Mouse (Mus musculus): ENCODE data around the gene Ints1. TPM values are rescaled to one million over a fixed set of nuclear protein-coding genes. Genes with fewer than 3 reads are reported as not detected.
"Not testable (repeated sequence)": the region's sequence is repeated elsewhere in the genome, so short reads cannot be mapped to it uniquely, and the experiment has no call there.

Ints1 gene
- polyA plus RNA-seq, 1 experiment from 2014 or later = 33.2 TPM

- Histone ChIP-seq H3K27me3 (ENCODE audit: control insufficient read depth, insufficient read depth, low read depth, low read length) (no peaks in the 10 kb centered on the region), H3K4me1 (ENCODE audit: control insufficient read depth, insufficient read depth, low read length) (no peaks in the 10 kb centered on the region), H3K9me3 (replicated peaks; ENCODE audit: control insufficient read depth, low read length, poor library complexity, severe bottlenecking) (no peaks in the 10 kb centered on the region), H3K9ac (ENCODE audit: low read depth, low read length) (no peak overlapping the region), H3K4me2 (ENCODE audit: low read length) (no peak overlapping the region), H3K27ac (ENCODE audit: low read length) (no peak overlapping the region), H3K4me3 (ENCODE audit: low read depth, low read length) (no peak overlapping the region), H3K36me3 (ENCODE audit: control insufficient read depth, insufficient read depth, low read length) (peaks cover 22% of the 10 kb centered on the region)
- WGBS = 87% methylated on average over 16 of the region's 16 CpGs
- ATAC-seq = no peak
Observed at GRCm38 (mm10) chr5:139749413-139750125, 25.9 kb downstream of the Ints1 start.

GRCm38 (mm10) chr5:139745771-139746170 lies 29.7 kb downstream of the Ints1 start:
- H3K27ac ChIP-seq (ENCODE audit: low read length) = no peak overlapping the region
- no peak overlapping the region for H3K4me2 ChIP-seq (ENCODE audit: low read length)
- ATAC-seq = peak; percentile 47; the same call in 1 of the 2 replicates
- no peaks in the 10 kb centered on the region for H3K27me3 ChIP-seq (ENCODE audit: control insufficient read depth, insufficient read depth, low read depth, low read length)
- H3K9me3 ChIP-seq (replicated peaks; ENCODE audit: control insufficient read depth, low read length, poor library complexity, severe bottlenecking) = no peaks in the 10 kb centered on the region
- 6% methylated on average over 3 of the region's 3 CpGs for WGBS
- no peak overlapping the region for H3K9ac ChIP-seq (ENCODE audit: low read depth, low read length)
- H3K4me1 ChIP-seq (ENCODE audit: control insufficient read depth, insufficient read depth, low read length) = no peaks in the 10 kb centered on the region
- H3K4me3 ChIP-seq (ENCODE audit: low read depth, low read length) = no peak overlapping the region
- H3K36me3 ChIP-seq (ENCODE audit: control insufficient read depth, insufficient read depth, low read length) = no peaks in the 10 kb centered on the region

- H3K4me1 ChIP-seq (ENCODE audit: control insufficient read depth, insufficient read depth, low read length); ATAC-seq; H3K4me2 ChIP-seq (ENCODE audit: low read length); H3K9ac ChIP-seq (ENCODE audit: low read depth, low read length); H3K4me3 ChIP-seq (ENCODE audit: low read depth, low read length); H3K36me3 ChIP-seq (ENCODE audit: control insufficient read depth, insufficient read depth, low read length); H3K9me3 ChIP-seq (replicated peaks; ENCODE audit: control insufficient read depth, low read length, poor library complexity, severe bottlenecking); H3K27ac ChIP-seq (ENCODE audit: low read length); H3K27me3 ChIP-seq (ENCODE audit: control insufficient read depth, insufficient read depth, low read depth, low read length): not testable (repeated sequence)
- WGBS = 54% methylated on average over 3 of the region's 3 CpGs
Observed at GRCm38 (mm10) chr5:139742640-139743039, 32.8 kb downstream of the Ints1 start.

- no peaks in the 10 kb centered on the region for H3K9me3 ChIP-seq (replicated peaks; ENCODE audit: control insufficient read depth, low read length, poor library complexity, severe bottlenecking)
- H3K27me3 ChIP-seq (ENCODE audit: control insufficient read depth, insufficient read depth, low read depth, low read length) = no peaks in the 10 kb centered on the region
- no peak for ATAC-seq
- WGBS = 82% methylated on average over 7 of the region's 7 CpGs
- H3K4me2 ChIP-seq (ENCODE audit: low read length) = no peak overlapping the region
- H3K9ac ChIP-seq (ENCODE audit: low read depth, low read length) = no peak overlapping the region
- H3K27ac ChIP-seq (ENCODE audit: low read length) = no peak overlapping the region
- no peaks in the 10 kb centered on the region for H3K36me3 ChIP-seq (ENCODE audit: control insufficient read depth, insufficient read depth, low read length)
- H3K4me1 ChIP-seq (ENCODE audit: control insufficient read depth, insufficient read depth, low read length) = peaks cover 19% of the 10 kb centered on the region
- no peak overlapping the region for H3K4me3 ChIP-seq (ENCODE audit: low read depth, low read length)
Observed at GRCm38 (mm10) chr5:139738592-139739315, 36.7 kb downstream of the Ints1 start.

- Histone ChIP-seq H3K4me3 (ENCODE audit: low read depth, low read length) (no peak overlapping the region), H3K27ac (ENCODE audit: low read length) (no peak overlapping the region), H3K9ac (ENCODE audit: low read depth, low read length) (no peak overlapping the region), H3K9me3 (replicated peaks; ENCODE audit: control insufficient read depth, low read length, poor library complexity, severe bottlenecking) (no peaks in the 10 kb centered on the region), H3K4me2 (ENCODE audit: low read length) (no peak overlapping the region), H3K4me1 (ENCODE audit: control insufficient read depth, insufficient read depth, low read length) (peaks cover 21% of the 10 kb centered on the region), H3K27me3 (ENCODE audit: control insufficient read depth, insufficient read depth, low read depth, low read length) (no peaks in the 10 kb centered on the region), H3K36me3 (ENCODE audit: control insufficient read depth, insufficient read depth, low read length) (no peaks in the 10 kb centered on the region)
- ATAC-seq = no peak
- 83% methylated on average over 14 of the region's 14 CpGs for WGBS
Observed at GRCm38 (mm10) chr5:139737841-139738591, 37.5 kb downstream of the Ints1 start.

GRCm38 (mm10) chr5:139736504-139736940 lies 39.0 kb downstream of the Ints1 start:
- peak overlapping the region; percentile 41; the same call in 1 of the 2 replicates for H3K27ac ChIP-seq (ENCODE audit: low read length)
- WGBS = 11% methylated on average over 10 of the region's 10 CpGs
- H3K4me1 ChIP-seq (ENCODE audit: control insufficient read depth, insufficient read depth, low read length) = peaks cover 21% of the 10 kb centered on the region
- H3K4me2 ChIP-seq (ENCODE audit: low read length) = peak overlapping the region; percentile 77
- H3K27me3 ChIP-seq (ENCODE audit: control insufficient read depth, insufficient read depth, low read depth, low read length) = no peaks in the 10 kb centered on the region
- ATAC-seq = peak; percentile 59; the same call in 1 of the 2 replicates
- H3K9ac ChIP-seq (ENCODE audit: low read depth, low read length) = peak overlapping the region; percentile 16; the same call in 1 of the 2 replicates
- no peaks in the 10 kb centered on the region for H3K36me3 ChIP-seq (ENCODE audit: control insufficient read depth, insufficient read depth, low read length)
- H3K9me3 ChIP-seq (replicated peaks; ENCODE audit: control insufficient read depth, low read length, poor library complexity, severe bottlenecking) = no peaks in the 10 kb centered on the region
- peak overlapping the region; percentile 63 for H3K4me3 ChIP-seq (ENCODE audit: low read depth, low read length)

GRCm38 (mm10) chr5:139735677-139736503 lies 39.6 kb downstream of the Ints1 start, which contains the start of gene Micall2:
Gene Micall2 (minus strand): TSS chr5:139736336.
- Histone ChIP-seq H3K4me2 (ENCODE audit: low read length) (peak within 1 kb of the TSS; percentile 77), H3K27me3 (ENCODE audit: control insufficient read depth, insufficient read depth, low read depth, low read length) (no peaks in the 10 kb centered on the region), H3K27ac (ENCODE audit: low read length) (peak within 1 kb of the TSS; percentile 41), H3K36me3 (ENCODE audit: control insufficient read depth, insufficient read depth, low read length) (no peaks in the 10 kb centered on the region), H3K4me3 (ENCODE audit: low read depth, low read length) (peak within 1 kb of the TSS; percentile 63), H3K9ac (ENCODE audit: low read depth, low read length) (peak within 1 kb of the TSS; percentile 64), H3K4me1 (ENCODE audit: control insufficient read depth, insufficient read depth, low read length) (peaks cover 26% of the 10 kb centered on the region), H3K9me3 (replicated peaks; ENCODE audit: control insufficient read depth, low read length, poor library complexity, severe bottlenecking) (no peaks in the 10 kb centered on the region)
- WGBS = 4% methylated on average over 46 of the region's 50 CpGs
- peak; percentile 96 for ATAC-seq

GRCm38 (mm10) chr5:139734746-139735145 lies 40.7 kb downstream of the Ints1 start:
- Histone ChIP-seq H3K4me2 (ENCODE audit: low read length) (peak overlapping the region; percentile 77), H3K36me3 (ENCODE audit: control insufficient read depth, insufficient read depth, low read length) (no peaks in the 10 kb centered on the region), H3K9ac (ENCODE audit: low read depth, low read length) (0 out of 2 replicates have a peak overlapping the region, but pooled peaks have one; percentile 14), H3K9me3 (replicated peaks; ENCODE audit: control insufficient read depth, low read length, poor library complexity, severe bottlenecking) (no peaks in the 10 kb centered on the region), H3K27me3 (ENCODE audit: control insufficient read depth, insufficient read depth, low read depth, low read length) (no peaks in the 10 kb centered on the region), H3K4me3 (ENCODE audit: low read depth, low read length) (peak overlapping the region; percentile 63), H3K4me1 (ENCODE audit: control insufficient read depth, insufficient read depth, low read length) (peaks cover 31% of the 10 kb centered on the region), H3K27ac (ENCODE audit: low read length) (no peak overlapping the region)
- WGBS = 86% methylated on average over 7 of the region's 7 CpGs
- no peak for ATAC-seq

All from midbrain, embryonic 16.5 days (tissue).